Mouse (Mus musculus) 3134 (cell line): Measurements from ENCODE around the gene Zgrf1.

Experiments
- DNase-seq: peaks from one replicate; pipeline ENCODE4 v3.0.0-alpha.2; 2011; ENCODE audit warnings: low spot score; ENCODE audit not compliant: insufficient read length; ENCODE audit errors: extremely low read depth

The Zgrf1 gene

GRCm38 (mm10) chr3:127554723-127555122, 1.4 kb downstream of the Zgrf1 start:
- no peak for DNase-seq

DNA sequence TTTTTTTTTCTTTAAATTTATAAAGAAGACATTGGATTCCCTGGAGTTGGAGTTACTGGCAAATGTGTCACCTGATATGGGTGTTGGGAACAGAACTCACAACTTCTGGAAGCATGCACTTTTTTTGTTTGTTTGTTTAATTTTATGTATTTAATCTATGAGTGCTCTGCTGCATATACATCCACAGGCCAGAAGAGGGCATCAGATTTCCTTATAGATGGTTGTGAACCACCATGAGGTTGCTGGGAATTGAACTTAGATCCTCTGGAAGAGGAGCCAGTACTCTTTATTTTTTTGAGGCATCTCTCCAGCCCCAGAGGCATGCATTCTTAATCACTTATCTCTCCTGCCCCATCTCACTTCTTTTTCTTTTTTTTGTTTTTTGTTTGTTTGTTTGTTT, 4.9 kb downstream of the Zgrf1 start:
- DNase-seq = no peak

DNA sequence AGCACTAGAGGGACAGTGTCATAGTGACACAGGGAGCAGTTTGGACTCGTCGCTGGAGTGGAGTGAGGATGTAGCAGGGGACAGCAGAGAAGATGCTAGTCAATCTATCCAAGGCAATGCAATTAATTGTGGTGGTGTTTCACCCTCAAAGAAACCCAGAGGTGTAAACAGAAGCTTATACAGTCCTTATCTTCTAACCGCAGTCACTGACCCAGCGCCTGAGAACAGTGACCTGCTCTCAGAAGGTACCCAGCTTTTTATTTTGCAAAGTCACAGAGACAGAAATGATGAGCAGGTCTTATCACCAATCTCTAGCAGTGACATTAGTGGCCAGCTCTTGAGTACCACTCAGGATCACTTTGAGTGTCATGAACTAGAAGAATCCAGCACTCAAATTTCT, 9.7 kb downstream of the Zgrf1 start:
- no peak for DNase-seq

GRCm38 (mm10) chr3:127565129-127565528, 11.8 kb downstream of the Zgrf1 start:
- no peak for DNase-seq

GRCm38 (mm10) chr3:127572557-127572956, 19.3 kb downstream of the Zgrf1 start:
- peak; percentile 39 for DNase-seq

DNA sequence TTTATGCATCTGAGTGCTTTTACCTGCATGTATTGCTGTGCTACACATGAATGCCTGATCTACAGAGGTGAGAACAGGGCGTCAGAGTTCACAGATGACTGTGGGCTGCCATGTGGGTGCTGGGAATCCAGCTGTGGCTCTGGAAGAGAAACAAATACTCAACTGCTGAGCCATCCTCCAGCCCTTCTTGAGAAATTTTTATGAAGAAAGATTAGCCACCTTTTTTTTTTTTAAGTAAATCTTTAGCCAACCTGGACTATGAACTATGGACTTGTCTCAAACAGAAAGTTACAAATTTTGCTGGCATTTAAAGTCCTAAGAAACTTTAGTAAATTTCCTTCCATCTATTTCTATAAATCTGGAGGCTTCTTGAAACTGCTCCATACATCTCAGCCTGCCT, 43.8 kb downstream of the Zgrf1 start:
- DNase-seq = no peak

- DNase-seq = no peak
Measured at GRCm38 (mm10) chr3:127608109-127608508, 54.8 kb downstream of the Zgrf1 start.

GRCm38 (mm10) chr3:127625296-127625695, 72.0 kb downstream of the Zgrf1 start:
- DNase-seq = no peak

DNA sequence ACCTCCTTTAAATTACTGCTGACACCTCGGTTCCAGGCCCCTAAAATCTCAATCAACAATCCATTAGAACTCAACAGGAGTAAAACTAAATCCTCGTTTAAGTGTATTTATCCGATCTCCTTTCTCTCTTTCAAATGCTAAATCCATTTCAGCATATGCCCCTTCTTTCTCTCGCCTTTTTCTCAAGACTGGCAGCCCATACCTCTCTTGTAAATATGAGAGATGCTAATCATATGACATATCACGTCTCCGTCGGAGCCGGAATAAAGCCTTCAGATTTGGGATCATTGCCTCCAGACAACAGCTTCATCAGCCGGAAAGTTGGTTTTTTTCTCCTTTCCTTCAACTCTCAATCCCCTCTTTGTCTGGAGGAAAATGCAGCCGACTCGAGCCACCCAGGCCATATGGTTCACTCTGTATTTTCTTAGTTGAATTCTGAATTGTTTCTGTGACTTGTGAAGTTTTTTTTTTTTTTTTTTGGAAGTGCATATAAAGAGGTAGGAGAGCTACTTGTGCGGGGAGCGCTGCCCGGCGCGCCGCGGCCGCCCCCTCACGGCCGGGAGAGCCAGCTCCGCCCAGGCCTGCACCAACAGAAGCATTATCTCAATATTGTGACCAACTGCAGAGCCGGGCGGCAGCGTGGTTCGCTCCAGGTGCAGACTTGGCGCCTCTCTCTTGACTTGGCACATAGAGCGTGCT, 72.6 kb downstream of the Zgrf1 start:
- no peak for DNase-seq

GRCm38 (mm10) chr3:127626524-127626923, 73.2 kb downstream of the Zgrf1 start:
- no peak for DNase-seq

DNA sequence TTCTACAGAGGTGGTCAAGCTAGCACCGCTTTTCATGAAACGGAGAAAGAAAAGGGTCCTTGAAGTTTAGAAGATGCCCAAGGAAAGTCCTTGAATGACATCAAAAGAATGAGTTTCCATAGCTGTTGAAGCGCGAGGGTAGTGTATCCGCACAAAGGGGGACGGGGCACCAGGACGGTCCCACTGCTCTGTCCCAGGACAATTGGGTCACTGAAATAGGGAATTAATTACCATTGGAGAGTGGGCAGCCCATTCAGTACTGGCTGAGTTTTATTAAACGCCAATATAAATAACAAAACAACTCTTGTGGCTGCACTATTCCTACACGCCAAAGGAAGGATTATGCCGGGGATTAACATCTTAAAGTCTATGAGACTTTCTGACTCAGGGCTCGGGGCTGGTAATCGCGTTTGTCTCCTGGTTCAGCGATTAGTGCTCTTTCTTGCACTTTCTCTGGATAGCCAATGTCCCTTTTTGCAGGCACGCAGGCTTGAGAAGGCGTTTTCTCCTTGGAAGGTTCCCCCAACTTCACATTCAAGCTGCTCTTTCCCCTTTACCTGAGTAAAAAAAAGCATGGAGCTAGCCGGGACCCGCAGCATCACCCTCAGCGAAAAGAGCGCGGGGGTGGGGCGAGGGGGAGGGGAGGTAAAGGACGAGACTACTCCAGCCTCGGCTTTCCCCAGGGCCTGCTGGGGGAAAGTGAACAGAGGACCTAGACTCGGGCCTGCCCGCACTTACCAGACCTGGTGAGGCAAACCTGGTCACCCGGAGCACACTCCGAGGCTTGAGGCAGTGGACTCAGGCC, 74.1 kb downstream of the Zgrf1 start:
- no peak for DNase-seq

- DNase-seq = no peak
Measured at GRCm38 (mm10) chr3:127627956-127628310, 74.6 kb downstream of the Zgrf1 start.

GRCm38 (mm10) chr3:127628311-127629184, 75.3 kb downstream of the Zgrf1 start:
- no peak for DNase-seq

- no peak for DNase-seq
Measured at GRCm38 (mm10) chr3:127630190-127630589, 76.9 kb downstream of the Zgrf1 start.

DNA sequence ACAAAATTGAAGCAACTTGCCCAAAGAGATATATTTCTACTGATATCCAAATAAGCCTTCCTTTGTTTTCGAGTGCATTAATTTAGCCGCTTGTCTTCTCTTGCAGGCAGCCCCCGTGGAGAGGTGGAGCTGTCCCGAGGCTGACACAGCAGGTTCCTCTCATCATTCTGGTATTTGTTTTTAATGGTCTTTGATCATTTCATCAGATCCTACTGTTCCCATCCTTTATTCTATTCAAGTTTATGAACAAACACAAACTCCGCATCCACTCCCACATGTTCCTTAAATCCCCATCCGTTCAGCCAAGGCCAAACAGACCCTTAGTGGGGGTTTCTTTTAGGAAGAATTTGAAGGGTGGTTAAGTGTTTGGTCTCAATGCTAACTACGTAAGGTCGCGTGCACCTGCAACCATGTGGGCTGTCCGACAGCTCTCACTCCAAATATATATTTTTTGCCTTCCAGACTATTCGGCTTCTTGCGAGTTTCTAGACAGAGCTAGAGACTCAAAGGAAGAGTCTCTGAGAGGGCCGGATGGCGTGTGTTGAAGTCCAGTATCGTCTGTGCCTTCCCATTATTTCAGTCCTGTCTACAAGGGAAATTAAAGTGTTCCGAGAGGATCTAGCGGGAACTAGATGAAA, 77.6 kb downstream of the Zgrf1 start:
- no peak for DNase-seq

- no peak for DNase-seq
Measured at GRCm38 (mm10) chr3:127631582-127631981, 78.3 kb downstream of the Zgrf1 start.

DNA sequence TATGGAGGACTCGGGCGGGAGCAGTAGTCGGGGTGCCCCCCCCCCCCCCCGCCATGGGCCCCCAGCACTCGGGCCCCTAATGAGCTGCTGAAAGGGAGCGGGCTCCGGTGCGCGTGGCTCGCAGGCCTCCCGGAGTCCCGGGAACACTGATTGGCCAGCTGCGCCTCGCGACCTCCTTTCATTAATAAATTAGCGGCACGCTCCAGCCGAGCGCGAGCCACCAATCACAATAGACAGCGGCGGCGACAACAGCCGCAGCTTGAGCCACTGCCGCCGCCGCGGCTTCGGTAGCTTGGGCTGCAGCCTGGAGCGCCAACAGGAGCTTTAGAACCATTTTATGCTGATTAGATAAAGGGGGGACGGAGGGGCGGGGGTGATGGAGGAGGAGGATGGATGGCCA, 79.2 kb downstream of the Zgrf1 start:
- no peak for DNase-seq

DNA sequence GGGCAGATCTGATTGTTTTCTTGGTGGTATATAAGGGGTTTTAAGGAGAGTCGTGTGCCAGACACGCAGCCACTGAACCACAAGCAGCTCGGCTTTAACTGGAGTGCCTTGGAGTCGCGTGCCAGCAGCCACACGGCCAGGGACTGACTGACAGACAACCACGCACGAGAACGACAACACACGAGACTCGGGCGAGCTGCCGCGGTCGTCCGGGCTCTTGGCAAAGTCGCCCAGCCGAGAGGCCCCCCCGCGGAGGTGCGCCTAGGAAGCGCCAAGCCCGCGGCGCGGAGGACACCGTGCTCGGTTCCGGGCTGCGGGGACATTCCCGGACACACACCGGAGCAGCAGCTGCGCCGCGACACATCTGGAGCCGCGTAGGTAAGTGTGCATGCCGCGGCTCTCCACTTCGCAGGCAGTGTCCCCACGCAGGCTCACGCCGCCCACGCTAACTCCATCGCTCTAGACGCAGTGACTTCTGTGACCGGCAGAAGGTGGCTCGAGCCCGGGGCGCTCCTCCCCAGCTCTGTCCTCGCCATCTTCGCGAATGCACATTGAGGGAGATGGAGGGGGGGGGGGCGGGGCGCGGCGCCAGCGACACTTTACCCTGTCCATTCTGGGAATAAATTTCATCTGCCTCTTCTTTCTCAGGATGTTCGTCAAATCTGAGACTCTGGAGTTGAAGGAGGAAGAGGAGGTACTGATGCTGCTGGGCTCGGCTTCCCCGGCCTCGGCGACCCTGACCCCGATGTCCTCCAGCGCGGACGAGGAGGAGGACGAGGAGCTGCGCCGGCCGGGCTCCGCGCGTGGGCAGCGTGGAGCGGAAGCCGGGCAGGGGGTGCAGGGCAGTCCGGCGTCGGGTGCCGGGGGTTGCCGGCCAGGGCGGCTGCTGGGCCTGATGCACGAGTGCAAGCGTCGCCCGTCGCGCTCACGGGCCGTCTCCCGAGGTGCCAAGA, 80.1 kb downstream of the Zgrf1 start, which contains the start of gene Neurog2:
Gene Neurog2 (plus strand): TSS at position 56 of the 953 bp plus-strand sequence.
- DNase-seq = peak; percentile 15

DNA sequence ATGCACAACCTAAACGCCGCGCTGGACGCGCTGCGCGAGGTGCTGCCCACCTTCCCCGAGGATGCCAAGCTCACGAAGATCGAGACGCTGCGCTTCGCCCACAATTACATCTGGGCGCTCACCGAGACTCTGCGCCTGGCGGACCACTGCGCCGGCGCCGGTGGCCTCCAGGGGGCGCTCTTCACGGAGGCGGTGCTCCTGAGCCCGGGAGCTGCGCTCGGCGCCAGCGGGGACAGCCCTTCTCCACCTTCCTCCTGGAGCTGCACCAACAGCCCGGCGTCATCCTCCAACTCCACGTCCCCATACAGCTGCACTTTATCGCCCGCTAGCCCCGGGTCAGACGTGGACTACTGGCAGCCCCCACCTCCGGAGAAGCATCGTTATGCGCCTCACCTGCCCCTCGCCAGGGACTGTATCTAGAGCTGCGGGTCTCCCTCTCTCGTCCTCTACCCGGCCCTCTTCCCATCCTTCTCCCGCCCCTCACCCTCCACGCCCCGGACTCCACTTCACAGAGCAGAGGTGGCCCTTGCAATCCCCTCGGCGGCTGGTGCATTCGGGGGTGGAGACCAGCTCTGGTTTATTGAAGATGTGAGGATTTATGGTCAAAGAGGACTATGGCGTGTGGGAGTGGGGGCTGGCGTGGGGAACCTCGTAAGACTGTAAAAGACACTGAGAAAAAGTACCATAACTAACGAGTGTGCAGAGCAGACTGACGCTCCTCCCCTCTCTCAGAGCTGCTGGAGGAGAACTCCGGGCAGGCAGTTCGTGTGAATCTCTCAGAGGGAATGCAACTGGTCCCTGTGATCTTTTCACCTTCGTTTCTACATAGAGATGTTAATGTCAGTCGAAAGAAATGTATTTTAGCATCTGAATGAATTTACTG, 81.1 kb downstream of the Zgrf1 start:
- DNase-seq = no peak
